Mouse (Mus musculus) thymus, adult 2 months (tissue): ENCODE measurements at regions not wholly inside any gene's neighbourhood (a gene's known extent, or its start where the extent isn't known, plus 50 kb on each side); places are given as distances from the start of the nearest gene placed in this dataset.

Source experiments
- DNase-seq: peaks from one replicate; pipeline ENCODE4 v3.0.0; 2021
- H3K27ac ChIP-seq: fragments of 200-500 bp; 2 replicates; pipeline ENCODE4 v1.5.1; 2012; ENCODE audit warnings: low read length, control low read depth; ENCODE audit not compliant: control insufficient read depth, insufficient read depth
- H3K27me3 ChIP-seq: fragments of 200-500 bp; 2 replicates; pipeline ENCODE4 v1.6.1; 2012; ENCODE audit warnings: mild to moderate bottlenecking, low read length, moderate library complexity, mixed read lengths; ENCODE audit not compliant: control insufficient read depth, insufficient read depth
- H3K36me3 ChIP-seq: fragments of 200-500 bp; 2 replicates; pipeline ENCODE4 v1.6.1; 2012; ENCODE audit warnings: mild to moderate bottlenecking, low read length, moderate library complexity; ENCODE audit not compliant: control insufficient read depth, insufficient read depth
- H3K4me1 ChIP-seq: fragments of 200-500 bp; replicated peaks from 2 replicates; pipeline ENCODE4 v1.6.1; 2012; ENCODE audit warnings: low read length; ENCODE audit not compliant: control insufficient read depth, insufficient read depth
- H3K4me3 ChIP-seq: fragments of 200-500 bp; 2 replicates; pipeline ENCODE4 v1.5.1; 2012; ENCODE audit warnings: mild to moderate bottlenecking, low read length, control low read depth, moderate library complexity; ENCODE audit not compliant: control insufficient read depth, insufficient read depth
- CTCF ChIP-seq: fragments of 200-500 bp; IDR thresholded peaks from 2 replicates; pipeline ENCODE4 v1.5.1; 2012; ENCODE audit warnings: mild to moderate bottlenecking, control low read depth, low read length, moderate library complexity, borderline replicate concordance; ENCODE audit not compliant: control insufficient read depth, poor library complexity, insufficient read depth; ENCODE audit errors: extremely low read depth
- POLR2A ChIP-seq: fragments of 200-500 bp; IDR thresholded peaks from 2 replicates; pipeline ENCODE4 v1.6.1; 2012; ENCODE audit warnings: mild to moderate bottlenecking, low read length, control low read depth, moderate library complexity; ENCODE audit not compliant: control insufficient read depth, poor library complexity, insufficient read depth; ENCODE audit errors: extremely low read depth
- WGBS: fragments of 180-500 bp; shearing (Covaris S2); methylation state at CpG from one replicate; pipeline ENCODE4 v1.1.7; 2018; 5-methylcytosine and 5-hydroxymethylcytosine counted together

DNA sequence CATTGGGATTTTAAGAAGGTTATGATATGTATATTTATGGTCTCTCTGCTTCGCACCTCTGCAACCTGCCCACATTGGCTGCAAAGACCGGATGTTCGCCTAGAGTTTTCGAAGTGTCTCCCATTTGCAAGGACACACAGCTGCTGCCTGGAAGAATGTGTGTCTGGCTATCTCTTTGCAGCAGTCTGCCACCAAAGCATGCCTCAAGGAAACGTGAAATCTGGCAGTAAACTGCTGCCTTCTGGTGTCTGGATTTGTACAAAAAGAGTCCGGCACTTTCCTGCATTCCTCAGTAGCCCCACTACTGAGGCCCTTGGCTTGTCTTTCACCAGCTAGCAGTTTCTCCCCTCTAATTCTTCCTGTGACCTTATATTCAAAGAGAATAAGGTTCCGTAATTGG lies 148.5 kb upstream of the Epha4 start:
- no peak overlapping the region for H3K4me3 ChIP-seq
- WGBS = 89% methylated on average over 7 of the region's 7 CpGs
- no peak overlapping the region for H3K27ac ChIP-seq
- H3K4me1 ChIP-seq = no peaks in the 10 kb centered on the region
- H3K27me3 ChIP-seq = no peaks in the 10 kb centered on the region
- H3K36me3 ChIP-seq = no peaks in the 10 kb centered on the region
- DNase-seq = no peak
- no peak for TF ChIP-seq CTCF
- TF ChIP-seq POLR2A = no peak

DNA sequence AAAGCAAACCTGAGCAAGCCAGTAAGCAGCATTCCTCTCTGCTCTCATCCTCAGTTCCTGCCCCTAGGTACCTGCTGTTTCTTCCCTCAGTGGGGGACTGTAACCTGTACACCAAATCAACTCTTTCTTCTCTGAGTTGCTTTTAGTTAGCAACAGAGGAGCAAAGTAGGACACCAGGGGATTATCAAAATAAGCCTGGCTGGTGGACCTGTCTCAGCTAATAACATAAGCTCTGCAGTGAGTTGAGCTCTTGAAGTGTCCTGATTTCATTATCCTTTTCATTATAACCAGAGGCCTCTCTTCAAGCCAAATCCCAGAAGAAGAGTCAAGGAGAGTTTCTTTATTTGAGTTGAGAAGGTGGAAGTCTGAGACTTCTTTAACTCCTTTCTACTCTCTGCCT lies 145.5 kb upstream of the Epha4 start:
- no peak for DNase-seq
- Histone ChIP-seq H3K4me3 (no peak overlapping the region), H3K27me3 (no peaks in the 10 kb centered on the region), H3K4me1 (no peaks in the 10 kb centered on the region), H3K36me3 (no peaks in the 10 kb centered on the region), H3K27ac (no peak overlapping the region)
- TF ChIP-seq POLR2A (no peak), CTCF (no peak)

DNA sequence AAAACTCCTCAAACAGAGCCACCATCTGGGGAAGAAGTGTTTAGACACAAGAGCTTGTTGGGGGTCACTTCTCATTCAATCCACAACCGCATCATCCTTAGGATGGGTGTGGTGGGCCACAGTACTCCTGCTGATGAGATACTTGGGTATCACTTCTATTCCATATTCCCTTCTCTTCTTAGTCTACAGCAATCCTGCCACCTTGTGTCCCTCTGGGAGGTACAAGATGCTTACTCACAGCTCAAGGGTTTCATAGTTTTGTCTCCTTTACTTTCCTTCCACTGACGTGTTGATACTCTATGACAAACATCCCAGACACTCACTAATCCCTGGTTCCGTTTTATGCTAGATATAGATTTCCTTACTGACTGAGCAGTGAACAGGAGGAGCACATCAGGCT lies 122.1 kb upstream of the Epha4 start:
- no peak for TF ChIP-seq POLR2A
- TF ChIP-seq CTCF = no peak
- Histone ChIP-seq H3K36me3 (no peaks in the 10 kb centered on the region), H3K27ac (no peak overlapping the region), H3K4me3 (no peak overlapping the region), H3K27me3 (no peaks in the 10 kb centered on the region), H3K4me1 (no peaks in the 10 kb centered on the region)
- WGBS = 92% methylated on average over 3 of the region's 3 CpGs
- DNase-seq = no peak

DNA sequence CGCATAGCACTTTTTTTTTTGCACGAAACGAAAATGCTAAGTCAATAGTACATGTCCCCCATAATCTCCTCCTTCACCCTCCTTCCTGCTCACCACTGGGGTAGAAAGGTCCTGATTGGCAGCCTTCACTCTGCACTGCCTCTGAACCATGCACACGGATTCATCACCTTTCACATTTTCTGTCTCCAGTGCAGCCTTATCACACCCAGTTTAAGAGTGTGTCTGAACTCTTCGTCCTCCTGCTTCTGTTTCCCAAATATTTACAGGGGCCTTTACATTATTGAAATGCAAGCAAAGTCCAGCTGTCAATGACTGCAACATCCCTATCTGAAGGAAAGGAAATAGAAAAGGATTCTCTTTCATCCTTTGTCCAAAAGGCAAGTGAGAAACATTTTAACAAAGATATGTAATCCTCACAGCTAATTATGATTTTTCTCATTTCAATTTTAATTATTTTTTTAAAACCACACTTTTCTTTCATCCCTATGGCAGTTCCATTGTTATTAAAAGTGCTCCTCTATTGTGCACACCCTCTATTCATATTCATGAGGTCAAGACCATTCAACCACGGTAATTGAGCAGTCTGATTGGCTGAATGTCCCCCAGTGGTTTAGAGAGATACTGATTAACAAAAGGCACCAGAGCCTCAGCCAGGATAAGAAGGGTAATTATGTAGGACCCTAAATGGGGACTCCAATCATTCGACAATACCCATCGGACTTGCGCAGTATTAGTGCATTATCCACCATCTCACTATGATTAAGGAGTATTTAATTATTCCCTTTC lies 114.8 kb upstream of the Epha4 start:
- Histone ChIP-seq H3K36me3 (no peaks in the 10 kb centered on the region), H3K27me3 (no peaks in the 10 kb centered on the region), H3K4me3 (no peak overlapping the region), H3K27ac (no peak overlapping the region), H3K4me1 (no peaks in the 10 kb centered on the region)
- TF ChIP-seq CTCF = no peak
- no peak for TF ChIP-seq POLR2A
- no peak for DNase-seq
- 69% methylated on average over 9 of the region's 9 CpGs for WGBS

DNA sequence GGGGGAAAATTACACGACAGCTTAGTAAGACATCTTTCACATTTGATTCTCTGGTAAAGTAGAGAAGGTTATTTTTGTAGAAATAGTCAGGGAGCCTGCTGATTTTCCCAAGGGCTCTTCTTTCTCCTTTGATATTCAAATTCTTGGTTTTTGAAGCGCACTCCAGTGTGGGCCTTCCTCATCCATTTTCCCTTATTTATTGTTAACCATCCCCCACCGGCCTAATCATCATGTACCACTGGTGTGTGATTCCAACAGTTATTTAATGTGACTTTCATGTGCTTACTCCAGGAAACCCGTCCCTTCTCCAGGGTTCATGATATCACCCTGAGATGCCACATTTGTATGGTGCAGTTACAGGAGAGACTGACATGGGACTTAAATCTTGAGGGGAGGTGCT lies 114.0 kb upstream of the Epha4 start:
- H3K36me3 ChIP-seq = no peaks in the 10 kb centered on the region
- 87% methylated on average over 4 of the region's 4 CpGs for WGBS
- H3K27me3 ChIP-seq = no peaks in the 10 kb centered on the region
- H3K4me1 ChIP-seq = no peaks in the 10 kb centered on the region
- no peak overlapping the region for H3K4me3 ChIP-seq
- TF ChIP-seq POLR2A (no peak), CTCF (no peak)
- H3K27ac ChIP-seq = no peak overlapping the region
- no peak for DNase-seq

DNA sequence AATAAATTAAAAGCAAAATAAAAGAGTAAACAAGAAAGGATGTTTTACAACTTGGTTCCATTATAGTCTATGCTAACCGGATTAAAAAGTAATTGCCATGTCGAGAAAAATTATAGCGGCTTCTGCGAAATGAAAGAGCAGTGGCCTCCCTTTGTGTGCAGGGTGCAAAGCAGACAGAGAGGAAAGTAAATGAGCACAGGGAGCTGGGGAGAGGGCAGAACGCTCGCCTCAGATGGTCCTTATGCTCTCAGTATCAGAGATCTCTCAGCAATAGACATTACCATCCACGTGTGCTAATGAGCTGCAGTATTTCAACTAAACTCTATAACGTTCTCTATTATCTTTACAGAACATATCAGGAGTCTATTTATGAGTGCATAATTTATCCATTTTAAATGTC lies 102.6 kb upstream of the Epha4 start:
- TF ChIP-seq POLR2A = no peak
- TF ChIP-seq CTCF = no peak
- 89% methylated on average over 8 of the region's 8 CpGs for WGBS

DNA sequence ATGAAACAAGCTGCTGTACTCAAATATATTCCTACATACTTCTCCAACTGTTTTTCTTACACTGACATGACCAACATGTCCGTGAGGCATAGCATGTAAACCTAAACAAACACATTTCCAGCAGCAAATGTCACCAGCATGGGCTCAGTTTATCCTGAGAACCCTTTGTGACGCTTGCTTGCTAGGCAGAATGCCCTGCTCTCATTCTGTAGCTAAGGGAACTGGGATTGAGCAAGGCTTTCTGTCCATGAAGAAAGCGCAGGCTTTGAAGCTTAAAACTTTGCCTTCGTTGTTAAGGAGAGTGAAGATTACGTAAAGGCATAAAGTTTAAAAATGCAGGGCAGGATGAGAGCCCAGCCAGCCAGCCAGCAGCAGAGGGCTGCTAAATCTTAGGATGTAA lies 85.6 kb upstream of the Epha4 start:
- no peak for TF ChIP-seq POLR2A
- no peak for TF ChIP-seq CTCF
- DNase-seq = no peak
- Histone ChIP-seq H3K4me3 (no peak overlapping the region), H3K4me1 (no peaks in the 10 kb centered on the region), H3K36me3 (no peaks in the 10 kb centered on the region), H3K27me3 (no peaks in the 10 kb centered on the region), H3K27ac (no peak overlapping the region)
- 87% methylated on average over 5 of the region's 5 CpGs for WGBS

More for the DNA sequence above, 102.6 kb upstream of the Epha4 start:
- no peak for DNase-seq
- no peak overlapping the region for H3K4me3 ChIP-seq
- H3K27me3 ChIP-seq = no peaks in the 10 kb centered on the region
- H3K27ac ChIP-seq = no peak overlapping the region
- H3K36me3 ChIP-seq = no peaks in the 10 kb centered on the region
- no peaks in the 10 kb centered on the region for H3K4me1 ChIP-seq
